Mouse (Mus musculus) inflammation-experienced regulatory T-cells, adult 16 weeks (primary cell): Measurements from ENCODE around the gene Crtc3. TPM values are rescaled to one million over a fixed set of nuclear protein-coding genes. Genes with fewer than 3 reads are reported as not detected.

Experiments used
- polyA plus RNA-seq: library from polyadenylated mRNA; unstranded; fragments of 100-300 nt; shearing (Covaris generic); gene quantifications from one replicate; pipeline ENCODE4 v1.2.1, GENCODE M21; 2017

The Crtc3 gene
- 13.1 TPM for polyA plus RNA-seq

GRCm38 (mm10) chr7:80688556-80689220 is at the start of gene Crtc3:
TSS of gene Crtc3 (minus strand) at chr7:80688877.

Other genes with a start within 250 kb of the Crtc3 start
- 6.1 TPM for gene Blm, start 153.8 kb downstream of the Crtc3 start, polyA plus RNA-seq
- 330 TPM for gene Iqgap1, start 137.1 kb upstream of the Crtc3 start, polyA plus RNA-seq
- gene Zscan2, start 172.0 kb upstream of the Crtc3 start, polyA plus RNA-seq = 3.6 TPM
- gene Wdr73, start 212.4 kb upstream of the Crtc3 start, polyA plus RNA-seq = 36.3 TPM
- gene Nmb, start 216.2 kb upstream of the Crtc3 start, polyA plus RNA-seq = 62.7 TPM